Mouse (Mus musculus) forebrain, embryonic 13.5 days (tissue): ENCODE measurements around the gene Elmo2. TPM values are rescaled to one million over a fixed set of nuclear protein-coding genes. Genes with fewer than 3 reads are reported as not detected.

Experiments
- ATAC-seq: fragments of 200-750 bp; cut with Nextera tagmentation; 2 replicates; pipeline ENCODE4 v1.8.0; 2017
- H3K27ac ChIP-seq: fragments of 300-500 bp; sonication (generic); 2 replicates; pipeline ENCODE4 v1.5.1; 2015; ENCODE audit warnings: inconsistent platforms, mild to moderate bottlenecking, moderate library complexity
- H3K27me3 ChIP-seq: fragments of 300-500 bp; sonication (generic); 2 replicates; pipeline ENCODE4 v1.6.1; 2015; ENCODE audit warnings: mild to moderate bottlenecking, inconsistent platforms
- H3K36me3 ChIP-seq: fragments of 300-500 bp; sonication (generic); 2 replicates; pipeline ENCODE4 v1.6.1; 2015; ENCODE audit warnings: mild to moderate bottlenecking, inconsistent platforms; ENCODE audit not compliant: poor library complexity, severe bottlenecking
- H3K4me1 ChIP-seq: fragments of 300-500 bp; sonication (generic); 2 replicates; pipeline ENCODE4 v1.6.1; 2015; ENCODE audit warnings: inconsistent platforms
- H3K4me2 ChIP-seq: fragments of 300-500 bp; sonication (generic); 2 replicates; pipeline ENCODE4 v1.6.1; 2015; ENCODE audit warnings: inconsistent platforms, mild to moderate bottlenecking, moderate library complexity
- H3K4me3 ChIP-seq: fragments of 300-500 bp; sonication (generic); 2 replicates; pipeline ENCODE4 v1.5.1; 2015; ENCODE audit warnings: mild to moderate bottlenecking, inconsistent platforms
- H3K9ac ChIP-seq: fragments of 300-500 bp; sonication (generic); 2 replicates; pipeline ENCODE4 v1.6.1; 2015; ENCODE audit warnings: mild to moderate bottlenecking, inconsistent platforms
- H3K9me3 ChIP-seq: fragments of 300-500 bp; sonication (generic); replicated peaks from 2 replicates; pipeline ENCODE4 v1.6.1; 2016; ENCODE audit warnings: inconsistent platforms
- WGBS: fragments of 180-500 bp; shearing (Covaris S2); methylation state at CpG from one replicate; pipeline ENCODE4 v1.1.7; 2015; 5-methylcytosine and 5-hydroxymethylcytosine counted together
- polyA plus RNA-seq: library from polyadenylated mRNA; unstranded; fragments of >200 nt; fragmentation: Nextera tagmentation; extraction: Ambion mirVana; gene quantifications from 2 replicates; pipeline ENCODE4 v1.2.1, GENCODE M21; 2015

The Elmo2 gene
- polyA plus RNA-seq, 1 experiment from 2014 or later, result 90.5 TPM

- Histone ChIP-seq H3K36me3 (peaks cover 29% of the 10 kb centered on the region), H3K9ac (no peak overlapping the region), H3K9me3 (peaks cover 26% of the 10 kb centered on the region), H3K27me3 (no peaks in the 10 kb centered on the region), H3K27ac (no peak overlapping the region), H3K4me1 (0 out of 2 replicates have a peak, but pooled peaks cover 5% of the 10 kb centered on the region), H3K4me3 (no peak overlapping the region), H3K4me2 (no peak overlapping the region)
- WGBS, result 92% methylated on average over 20 of the region's 20 CpGs
- no peak for ATAC-seq
Measured at GRCm38 (mm10) chr2:165351828-165352513, 25.7 kb upstream of the Elmo2 start.

DNA sequence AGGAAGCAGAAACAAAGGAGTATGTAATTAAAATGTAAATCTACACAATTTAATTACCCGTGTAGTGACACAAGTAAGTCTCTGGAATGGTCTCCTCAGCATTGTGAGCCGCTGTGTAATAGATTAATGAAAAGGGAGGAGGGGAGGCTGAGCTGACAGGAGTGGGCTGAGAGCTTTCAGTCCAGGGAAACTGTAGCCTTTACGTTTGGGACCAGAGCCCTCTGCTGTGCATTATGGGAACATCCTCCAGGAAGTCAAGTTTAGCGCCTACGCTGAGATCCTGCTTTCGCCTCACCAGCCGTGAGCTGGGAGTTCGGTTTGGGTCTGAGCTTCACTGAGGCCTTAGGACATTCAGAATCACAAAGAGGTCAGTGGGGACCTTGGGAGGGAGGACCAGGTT is 23.2 kb upstream of the Elmo2 start:
- WGBS, result 21% methylated on average over 8 of the region's 8 CpGs
- Histone ChIP-seq H3K4me3 (no peak overlapping the region), H3K9me3 (peaks cover 26% of the 10 kb centered on the region), H3K36me3 (peaks cover 25% of the 10 kb centered on the region), H3K27me3 (no peaks in the 10 kb centered on the region), H3K4me2 (no peak overlapping the region), H3K4me1 (0 out of 2 replicates have a peak, but pooled peaks cover 5% of the 10 kb centered on the region), H3K9ac (no peak overlapping the region), H3K27ac (no peak overlapping the region)
- peak; percentile 74; the same call in 1 of the 2 replicates for ATAC-seq

DNA sequence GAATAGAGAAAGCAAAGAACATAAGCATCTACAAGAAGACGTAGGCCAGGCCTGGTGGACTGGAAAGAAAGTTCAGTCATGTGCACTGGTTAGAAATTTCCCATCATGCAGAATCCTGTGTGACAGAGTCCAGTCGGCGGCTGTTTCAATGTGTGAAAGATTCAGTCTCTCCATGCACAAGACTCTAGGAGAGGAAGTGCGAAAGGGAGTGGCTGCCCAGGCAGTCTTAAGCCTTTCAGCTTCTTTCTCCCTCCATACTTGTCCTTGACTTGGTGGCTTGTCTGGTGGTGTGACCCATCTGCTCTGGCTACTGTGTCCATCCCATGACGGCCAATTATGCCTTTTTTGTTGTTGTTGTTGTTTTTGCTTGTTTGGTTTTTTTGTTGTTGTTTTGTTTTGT is 19.9 kb upstream of the Elmo2 start:
- H3K4me2 ChIP-seq, result no peak overlapping the region
- H3K4me1 ChIP-seq, result 0 out of 2 replicates have a peak, but pooled peaks cover 5% of the 10 kb centered on the region
- no peaks in the 10 kb centered on the region for H3K27me3 ChIP-seq
- H3K27ac ChIP-seq, result no peak overlapping the region
- no peak overlapping the region for H3K4me3 ChIP-seq
- no peak overlapping the region for H3K9ac ChIP-seq
- H3K36me3 ChIP-seq, result no peaks in the 10 kb centered on the region
- no peaks in the 10 kb centered on the region for H3K9me3 ChIP-seq
- ATAC-seq, result no peak
- 96% methylated on average over 5 of the region's 5 CpGs for WGBS

GRCm38 (mm10) chr2:165337191-165337590 is 10.9 kb upstream of the Elmo2 start:
- ATAC-seq, result no peak

DNA sequence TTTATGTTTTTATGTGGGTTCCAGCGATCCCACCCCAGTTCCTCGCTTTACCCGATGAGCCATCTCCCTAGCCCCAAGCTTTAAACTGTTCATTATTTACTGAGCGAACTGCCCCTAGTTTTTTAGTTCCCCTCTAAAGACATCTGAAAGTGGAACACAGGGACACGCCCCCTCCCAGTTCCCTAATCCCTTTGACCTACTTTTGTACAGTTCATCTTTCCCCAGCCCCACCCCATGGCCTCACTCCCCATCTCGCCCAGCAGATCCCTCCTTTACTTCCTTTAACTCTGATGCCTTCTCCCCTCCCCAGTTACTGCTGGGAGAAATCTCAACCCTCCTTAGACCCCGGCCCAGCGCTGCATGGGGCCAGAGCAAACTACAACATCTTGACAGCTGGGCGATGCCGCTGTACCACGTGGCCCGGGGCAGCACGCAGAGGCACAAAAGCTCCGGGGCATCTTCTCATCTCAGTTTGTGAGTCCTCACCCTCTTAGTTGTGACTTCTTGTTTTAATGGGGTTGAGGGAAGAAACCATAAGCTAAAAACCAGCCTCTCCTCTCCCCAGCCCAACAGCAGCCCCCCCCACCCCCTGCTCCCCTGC is 6.4 kb upstream of the Elmo2 start:
- WGBS, result 46% methylated on average over 14 of the region's 14 CpGs
- Histone ChIP-seq H3K27me3 (0 out of 2 replicates have a peak, but pooled peaks cover 2% of the 10 kb centered on the region), H3K27ac (no peak overlapping the region), H3K4me1 (peaks cover 8% of the 10 kb centered on the region), H3K9ac (no peak overlapping the region), H3K9me3 (no peaks in the 10 kb centered on the region), H3K4me3 (no peak overlapping the region), H3K36me3 (no peaks in the 10 kb centered on the region), H3K4me2 (no peak overlapping the region)
- ATAC-seq, result no peak

More at GRCm38 (mm10) chr2:165337191-165337590, 10.9 kb upstream of the Elmo2 start:
- Histone ChIP-seq H3K4me1 (peaks cover 5% of the 10 kb centered on the region), H3K9ac (no peak overlapping the region), H3K27ac (no peak overlapping the region), H3K4me2 (no peak overlapping the region), H3K9me3 (no peaks in the 10 kb centered on the region), H3K27me3 (0 out of 2 replicates have a peak, but pooled peaks cover 5% of the 10 kb centered on the region), H3K36me3 (no peaks in the 10 kb centered on the region), H3K4me3 (no peak overlapping the region)
- 27% methylated on average over 3 of the region's 3 CpGs for WGBS

- Histone ChIP-seq H3K4me2 (no peak overlapping the region), H3K4me3 (no peak overlapping the region), H3K4me1 (peaks cover 29% of the 10 kb centered on the region), H3K27ac (no peak overlapping the region), H3K27me3 (no peaks in the 10 kb centered on the region), H3K9ac (no peak overlapping the region), H3K9me3 (no peaks in the 10 kb centered on the region), H3K36me3 (no peaks in the 10 kb centered on the region)
- 76% methylated on average over 3 of the region's 3 CpGs for WGBS
- no peak for ATAC-seq
Measured at GRCm38 (mm10) chr2:165329703-165330102, 3.4 kb upstream of the Elmo2 start.

- Histone ChIP-seq H3K27me3 (no peaks in the 10 kb centered on the region), H3K9ac (no peak overlapping the region), H3K27ac (no peak overlapping the region), H3K9me3 (no peaks in the 10 kb centered on the region), H3K4me3 (no peak overlapping the region), H3K4me2 (no peak overlapping the region), H3K4me1 (peaks cover 38% of the 10 kb centered on the region), H3K36me3 (no peaks in the 10 kb centered on the region)
- no peak for ATAC-seq
- WGBS, result 83% methylated on average over 5 of the region's 5 CpGs
Measured at GRCm38 (mm10) chr2:165328746-165329145, 2.5 kb upstream of the Elmo2 start.

GRCm38 (mm10) chr2:165327386-165327785 is 1.1 kb upstream of the Elmo2 start:
- ATAC-seq, result no peak
- H3K36me3 ChIP-seq, result no peaks in the 10 kb centered on the region; the same call in 1 of the 2 replicates
- no peaks in the 10 kb centered on the region for H3K27me3 ChIP-seq
- peak overlapping the region; percentile 91 for H3K4me2 ChIP-seq
- H3K27ac ChIP-seq, result peak overlapping the region; percentile 88
- peak overlapping the region; percentile 95 for H3K4me3 ChIP-seq
- H3K9me3 ChIP-seq, result no peaks in the 10 kb centered on the region
- 23% methylated on average over 7 of the region's 7 CpGs for WGBS
- H3K4me1 ChIP-seq, result peaks cover 41% of the 10 kb centered on the region
- peak overlapping the region; percentile 65 for H3K9ac ChIP-seq

DNA sequence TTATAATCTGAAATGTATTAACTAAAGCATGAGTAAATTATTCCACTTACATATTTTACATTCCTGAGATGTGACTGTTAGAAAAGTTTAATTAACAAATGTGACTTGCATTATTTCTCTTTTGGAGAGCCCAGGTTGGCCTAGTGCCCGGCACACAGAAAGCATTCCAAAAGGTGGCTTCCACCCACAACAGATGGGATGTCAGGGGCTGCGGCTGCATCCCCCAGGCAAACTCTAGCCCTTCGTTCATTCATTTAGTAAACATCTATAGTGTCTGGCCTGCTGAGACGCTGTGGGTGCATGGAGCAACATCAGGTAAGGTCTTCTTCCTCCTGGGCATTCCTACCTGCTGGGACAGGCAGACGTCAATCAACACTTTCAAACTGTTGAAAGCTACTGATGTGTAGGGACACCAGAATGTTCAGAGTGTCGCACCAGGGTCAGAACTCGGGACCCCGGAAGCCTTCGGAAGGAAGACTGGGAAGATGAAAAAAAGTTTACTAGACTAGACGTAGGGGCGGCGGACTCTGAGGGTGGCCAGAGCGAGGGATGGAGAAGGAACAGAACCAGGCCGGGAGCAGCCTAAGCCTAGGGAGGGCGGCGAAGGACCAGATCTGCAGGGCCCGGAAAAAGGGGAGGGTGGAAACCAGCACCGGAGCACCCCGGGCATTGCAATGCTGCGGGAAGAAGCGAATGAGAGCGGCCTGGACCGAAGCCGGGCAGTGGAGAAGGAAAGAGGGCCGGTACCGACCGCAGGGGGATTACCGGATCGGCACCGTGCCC is 567 bp downstream of the Elmo2 start:
- peak; percentile 25 for ATAC-seq
- WGBS, result under 1% methylated on average over 30 of the region's 30 CpGs

GRCm38 (mm10) chr2:165323928-165324327 is 2.4 kb downstream of the Elmo2 start:
- peaks cover 73% of the 10 kb centered on the region for H3K4me1 ChIP-seq
- 54% methylated on average over 5 of the region's 5 CpGs for WGBS
- no peaks in the 10 kb centered on the region for H3K9me3 ChIP-seq
- no peaks in the 10 kb centered on the region for H3K27me3 ChIP-seq
- peak overlapping the region; percentile 91; the same call in 1 of the 2 replicates for H3K4me2 ChIP-seq
- ATAC-seq, result no peak
- H3K27ac ChIP-seq, result no peak overlapping the region
- H3K4me3 ChIP-seq, result no peak overlapping the region
- no peaks in the 10 kb centered on the region; the same call in 1 of the 2 replicates for H3K36me3 ChIP-seq
- H3K9ac ChIP-seq, result no peak overlapping the region

More for the DNA sequence above, 567 bp downstream of the Elmo2 start:
- Histone ChIP-seq H3K9me3 (no peaks in the 10 kb centered on the region), H3K4me3 (peak overlapping the region; percentile 95), H3K4me2 (peak overlapping the region; percentile 91), H3K9ac (peak overlapping the region; percentile 94), H3K36me3 (no peaks in the 10 kb centered on the region; the same call in 1 of the 2 replicates), H3K27me3 (no peaks in the 10 kb centered on the region), H3K27ac (peak overlapping the region; percentile 55), H3K4me1 (peaks cover 57% of the 10 kb centered on the region)

DNA sequence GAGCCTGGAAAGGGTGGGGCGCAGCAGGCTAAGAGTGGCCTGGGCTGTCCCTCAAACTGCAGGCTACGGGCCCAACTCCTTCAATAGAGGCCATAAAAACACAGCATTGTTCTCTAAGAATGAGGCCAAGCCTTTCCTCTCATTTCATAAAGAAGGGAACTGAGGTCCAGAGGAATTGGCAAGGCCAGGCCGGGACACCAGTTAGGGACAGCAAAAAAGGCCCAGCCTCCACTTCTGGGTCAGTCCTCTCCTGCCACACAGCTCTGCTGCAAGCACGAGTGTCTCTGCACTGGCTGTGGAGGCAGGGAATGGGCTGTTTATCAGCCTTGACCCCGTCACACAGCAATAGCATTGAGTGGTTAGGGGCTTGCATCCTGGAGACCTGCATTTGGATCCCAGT is 2.8 kb downstream of the Elmo2 start:
- 0 out of 2 replicates have a peak overlapping the region, but pooled peaks have one; percentile 91 for H3K4me2 ChIP-seq
- WGBS, result 62% methylated on average over 5 of the region's 5 CpGs
- H3K4me1 ChIP-seq, result peaks cover 77% of the 10 kb centered on the region

More for the DNA sequence above, 2.8 kb downstream of the Elmo2 start:
- Histone ChIP-seq H3K9me3 (no peaks in the 10 kb centered on the region), H3K27me3 (no peaks in the 10 kb centered on the region), H3K9ac (no peak overlapping the region), H3K36me3 (no peaks in the 10 kb centered on the region; the same call in 1 of the 2 replicates), H3K4me3 (no peak overlapping the region), H3K27ac (no peak overlapping the region)
- ATAC-seq, result no peak
